Mouse (Mus musculus) heart, postnatal 0 days (tissue): Measurements from ENCODE around the gene Prc1.

Experiments used
- CTCF ChIP-seq: IDR thresholded peaks from 2 replicates; pipeline ENCODE4 v1.5.1; 2016; ENCODE audit warnings: antibody characterized with exemption, control low read depth, low read depth
- EP300 ChIP-seq: IDR thresholded peaks from 2 replicates; pipeline ENCODE4 v1.6.1; 2016; ENCODE audit warnings: antibody characterized with exemption, low read depth

- no peak for TF ChIP-seq EP300
- TF ChIP-seq CTCF, result peak; percentile 77
Measured at GRCm38 (mm10) chr7:80339793-80340628, 45.8 kb downstream of the Prc1 start.
